Mouse (Mus musculus): Measurements from ENCODE around the gene Sema7a. TPM values are rescaled to one million over a fixed set of nuclear protein-coding genes. Genes with fewer than 3 reads are reported as not detected.

The Sema7a gene
- total RNA-seq, 2 experiments from 2014 or later, result 0.26 TPM; not detected in 1

DNA sequence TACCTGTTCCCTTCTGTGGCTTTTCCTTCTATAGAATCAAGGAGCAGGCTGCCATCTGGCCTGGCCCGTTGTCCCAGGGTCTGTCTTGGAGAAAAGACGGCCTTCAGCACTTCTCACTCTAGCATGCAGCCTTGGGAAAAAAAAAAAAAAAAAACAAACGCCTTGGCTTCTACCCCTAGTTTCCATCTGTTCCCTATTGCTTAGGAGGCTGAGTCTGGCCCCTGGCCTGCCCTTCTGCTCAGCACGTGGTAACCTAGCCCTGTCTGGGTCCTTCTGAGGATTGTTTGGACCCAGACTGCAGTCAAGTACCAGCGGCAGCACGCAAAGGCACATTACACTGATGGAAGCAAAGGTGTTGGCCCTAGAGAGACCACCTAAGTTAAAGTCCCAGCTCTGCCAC, 2.3 kb upstream of the Sema7a start:
- ATAC-seq (replicated peaks; ENCODE audit: poor library complexity, severe bottlenecking), result no peak

DNA sequence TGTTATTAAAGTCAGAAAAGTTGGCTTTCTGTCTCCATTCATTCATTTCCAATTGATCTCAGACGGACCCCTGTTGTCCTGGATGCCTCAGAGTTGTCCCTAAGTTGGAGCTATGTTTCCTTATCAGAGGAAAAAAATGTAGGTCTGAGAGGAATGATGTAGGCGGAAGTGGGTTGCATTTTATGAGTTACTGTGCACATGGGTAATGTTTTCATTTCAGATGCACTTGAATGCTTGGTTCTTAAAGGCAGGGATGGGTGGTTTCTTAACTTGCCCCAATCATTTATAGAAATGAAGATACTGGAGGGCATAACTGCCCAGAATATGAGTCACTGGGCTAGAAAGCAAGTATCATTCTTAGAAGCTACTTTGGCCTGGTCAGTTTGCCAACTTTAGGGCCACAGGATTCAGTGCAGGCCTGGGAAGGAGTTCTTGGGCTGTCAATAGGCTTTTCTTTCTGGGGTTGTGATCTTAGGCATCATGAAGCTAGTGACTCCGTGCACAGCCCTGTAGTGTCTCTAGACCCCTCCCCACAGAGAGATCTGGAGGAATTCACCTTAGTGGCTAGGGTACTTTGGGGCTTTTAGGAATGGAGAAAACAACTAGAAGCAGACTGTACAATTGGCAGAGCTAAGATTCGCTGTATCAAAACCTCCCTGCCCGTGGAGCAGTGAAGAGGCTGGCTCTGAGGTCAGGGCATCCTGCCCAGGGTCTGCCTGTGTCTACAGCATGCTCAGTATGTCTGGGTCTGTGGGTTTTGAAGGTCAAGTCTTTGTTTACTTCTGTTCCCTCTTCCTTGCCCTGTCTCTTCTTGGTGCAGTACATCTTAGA, 1.5 kb upstream of the Sema7a start:
- no peak for ATAC-seq (replicated peaks; ENCODE audit: poor library complexity, severe bottlenecking)

DNA sequence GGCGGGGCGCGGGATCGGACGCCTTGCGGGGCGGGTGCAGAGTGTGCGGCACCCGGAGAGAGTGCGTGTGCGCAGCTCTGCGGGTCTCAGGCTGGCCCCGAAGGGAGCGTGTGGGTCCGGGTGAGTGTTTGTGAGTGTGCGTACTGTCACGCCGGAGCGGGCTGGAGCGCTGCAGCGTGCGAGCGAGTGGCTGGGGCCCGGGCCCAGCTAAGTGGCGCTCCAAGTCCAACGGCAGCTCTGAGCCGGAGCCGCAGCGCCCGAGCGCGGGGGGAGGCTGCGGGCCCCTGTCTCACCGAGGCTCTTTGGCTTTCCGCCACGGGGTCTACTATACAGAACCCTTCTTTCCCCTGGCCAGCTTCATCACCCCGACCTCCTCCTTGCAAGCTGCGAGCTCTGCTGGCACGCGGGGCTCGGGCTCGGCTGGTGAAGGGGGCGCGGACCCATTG, 460 bp downstream of the Sema7a start:
- no peak for ATAC-seq (replicated peaks; ENCODE audit: poor library complexity, severe bottlenecking)

DNA sequence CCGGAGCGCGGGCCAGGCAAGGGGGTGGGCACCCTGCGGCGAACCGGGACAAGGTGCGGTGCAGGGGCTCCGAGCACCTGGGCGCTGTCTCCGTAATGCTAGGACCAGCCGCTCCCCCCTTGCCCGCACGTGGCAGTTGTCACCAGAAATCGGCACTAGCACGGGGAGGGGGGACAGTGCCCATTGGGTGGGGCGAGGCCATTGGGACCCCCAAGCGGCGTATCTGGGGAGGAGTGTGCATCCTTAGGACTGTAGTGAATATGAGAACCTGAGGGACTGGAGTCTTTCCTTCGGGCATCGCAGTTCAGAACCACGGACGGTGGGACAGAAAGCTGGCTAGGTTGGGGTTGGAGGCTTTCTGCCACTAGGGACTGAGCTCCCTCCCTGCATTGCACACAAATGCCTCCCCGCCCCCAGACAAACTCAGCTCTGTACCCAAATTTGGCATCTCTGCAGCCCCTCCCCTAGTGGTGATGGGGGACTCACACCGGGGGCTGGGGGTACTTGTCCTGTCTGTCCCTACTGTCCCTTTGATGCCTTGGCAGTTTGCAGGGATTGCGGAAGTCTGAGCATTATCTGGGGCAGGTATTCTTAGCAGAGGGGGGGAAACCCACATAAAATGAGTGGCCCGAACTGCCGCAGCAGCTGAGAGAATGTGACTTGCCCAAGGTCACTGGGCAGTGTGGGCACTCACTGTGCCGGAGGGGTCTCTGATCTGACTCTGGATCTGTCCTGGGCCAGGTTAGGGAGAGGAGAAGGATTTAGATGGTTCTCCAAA, 1.1 kb downstream of the Sema7a start:
- ATAC-seq (replicated peaks; ENCODE audit: poor library complexity, severe bottlenecking), result no peak; the same call in 1 of the 2 replicates

DNA sequence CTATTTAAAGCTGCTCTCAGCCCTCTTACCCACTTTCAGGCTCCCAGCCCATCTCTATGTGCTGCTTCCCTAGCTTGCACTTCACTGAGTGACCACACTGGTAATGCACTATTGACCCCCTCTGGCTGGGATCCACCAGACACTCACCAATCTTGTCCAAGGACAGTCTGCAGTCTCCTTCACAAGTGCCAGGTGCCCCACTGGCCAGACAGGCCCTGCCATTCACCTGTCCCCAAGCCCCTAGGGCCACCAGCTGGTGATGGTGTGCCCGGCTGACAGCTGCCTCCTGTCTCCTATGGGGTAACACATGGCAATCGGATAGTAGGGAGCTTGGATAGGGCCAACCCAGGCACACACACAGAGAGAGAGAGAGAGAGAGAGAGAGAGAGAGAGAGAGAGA, 2.1 kb downstream of the Sema7a start:
- ATAC-seq (replicated peaks; ENCODE audit: poor library complexity, severe bottlenecking), result no peak

DNA sequence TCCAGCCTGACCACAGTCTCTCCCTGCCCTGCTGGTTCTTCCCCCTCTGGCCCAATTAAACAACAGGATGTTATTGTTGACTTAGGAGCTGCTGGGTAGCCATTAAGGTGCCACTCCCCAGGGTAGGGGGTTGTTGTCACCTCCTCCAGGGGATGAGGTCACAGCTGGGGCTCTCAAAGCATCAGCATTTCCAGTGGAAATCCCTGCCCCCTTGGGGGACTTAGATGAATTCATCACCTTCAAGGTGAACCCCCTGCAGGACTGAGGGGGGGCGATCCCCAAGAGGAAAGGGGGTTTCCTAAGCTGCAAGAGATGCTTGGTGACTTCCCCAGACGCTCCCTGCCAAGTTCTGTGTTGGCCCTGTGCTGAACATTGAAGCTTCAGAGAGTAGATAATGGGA, 3.2 kb downstream of the Sema7a start:
- ATAC-seq (replicated peaks; ENCODE audit: poor library complexity, severe bottlenecking), result no peak

DNA sequence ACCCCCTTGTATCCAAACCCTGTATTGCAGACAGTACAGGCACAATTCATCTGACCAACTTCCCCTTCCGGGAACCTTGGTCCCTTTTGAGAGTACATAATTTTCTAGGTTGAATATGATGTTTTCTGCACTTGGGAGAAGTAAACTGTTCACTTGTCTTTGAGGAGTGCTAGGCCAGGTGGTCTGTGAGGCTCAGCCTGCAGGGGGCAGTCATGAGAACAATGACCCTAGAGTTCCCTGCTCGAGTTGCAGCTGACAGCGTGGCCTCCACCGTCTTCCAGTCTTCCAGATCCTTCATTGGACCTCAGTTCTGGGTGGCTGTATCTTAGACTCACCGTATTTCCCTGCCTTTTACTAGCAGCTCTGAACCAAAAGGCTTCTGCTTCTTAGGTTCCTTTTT, 4.7 kb downstream of the Sema7a start:
- ATAC-seq (replicated peaks; ENCODE audit: poor library complexity, severe bottlenecking), result peak; percentile 36; the same call in 1 of the 2 replicates

DNA sequence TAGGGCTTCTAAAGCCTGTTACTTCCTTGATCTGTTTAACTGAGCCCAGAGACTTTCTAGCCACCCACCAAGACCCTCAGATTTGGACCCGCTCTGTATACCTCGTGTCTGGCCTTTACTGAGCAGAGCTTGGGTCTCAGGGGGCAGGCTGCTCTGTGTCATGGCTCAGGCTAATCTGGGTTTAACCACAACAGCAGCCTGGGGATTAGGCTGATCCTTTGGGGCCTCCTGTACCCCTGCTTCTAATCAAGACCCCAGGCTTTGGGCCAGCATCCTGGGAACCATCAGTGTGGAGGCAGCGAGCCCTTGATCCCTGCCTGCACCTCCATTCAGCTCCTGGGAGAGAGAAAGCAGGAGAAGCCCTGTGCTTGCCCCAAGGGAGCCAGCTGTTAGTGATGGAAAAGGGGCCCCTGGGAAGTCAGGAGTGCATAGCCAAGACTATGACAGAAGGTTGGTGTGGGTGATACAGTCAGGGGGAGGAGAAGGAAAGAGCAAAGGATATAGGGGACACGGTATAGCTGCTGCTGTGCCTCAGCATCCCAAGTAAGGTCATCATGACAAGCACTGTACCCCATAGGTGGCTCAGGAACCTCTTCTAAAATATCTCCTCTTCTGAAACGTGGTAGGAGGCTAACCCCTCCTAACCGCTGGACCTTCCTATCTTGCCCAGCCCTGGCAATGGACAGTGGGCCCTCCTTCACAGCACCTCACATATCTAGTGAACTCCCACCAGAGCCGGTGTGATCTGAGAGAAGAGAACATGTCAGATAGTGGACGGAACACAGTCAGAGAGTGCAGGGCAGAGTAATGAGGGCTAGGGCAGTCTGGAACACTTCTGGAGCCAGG, 6.1 kb downstream of the Sema7a start:
- ATAC-seq (replicated peaks; ENCODE audit: poor library complexity, severe bottlenecking), result no peak

DNA sequence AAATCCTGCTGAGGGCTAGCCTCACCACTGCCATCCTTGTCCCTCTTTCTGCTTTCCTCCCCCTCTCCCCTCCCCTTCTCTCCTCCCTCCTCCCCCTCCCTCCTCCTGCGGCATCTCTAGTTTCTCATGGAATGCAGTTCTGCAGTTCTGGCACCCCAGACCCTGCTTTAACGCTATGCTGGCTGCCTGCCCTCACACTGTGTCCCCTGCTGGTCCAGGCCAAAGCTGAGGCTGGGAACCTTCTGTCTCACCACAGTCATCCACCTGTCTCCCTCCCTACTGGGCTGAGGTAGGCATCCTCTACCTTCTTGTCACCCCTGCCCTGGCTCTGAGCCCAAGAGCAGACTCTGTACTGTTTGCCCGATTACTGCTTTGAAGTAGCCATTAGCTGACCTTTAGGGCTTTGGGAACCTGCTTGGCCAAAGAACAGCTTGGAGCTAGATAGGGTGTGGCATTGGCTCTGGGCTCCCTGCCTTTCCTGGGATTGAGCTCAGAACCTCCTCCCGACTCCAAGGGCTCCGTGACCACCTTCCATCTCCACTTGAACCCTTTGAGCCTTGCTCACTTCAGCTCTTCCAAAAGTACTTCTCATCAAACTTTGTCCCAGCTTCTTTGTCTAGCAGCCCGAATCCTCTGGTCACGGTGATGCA, 7.6 kb downstream of the Sema7a start:
- ATAC-seq (replicated peaks; ENCODE audit: poor library complexity, severe bottlenecking), result no peak

DNA sequence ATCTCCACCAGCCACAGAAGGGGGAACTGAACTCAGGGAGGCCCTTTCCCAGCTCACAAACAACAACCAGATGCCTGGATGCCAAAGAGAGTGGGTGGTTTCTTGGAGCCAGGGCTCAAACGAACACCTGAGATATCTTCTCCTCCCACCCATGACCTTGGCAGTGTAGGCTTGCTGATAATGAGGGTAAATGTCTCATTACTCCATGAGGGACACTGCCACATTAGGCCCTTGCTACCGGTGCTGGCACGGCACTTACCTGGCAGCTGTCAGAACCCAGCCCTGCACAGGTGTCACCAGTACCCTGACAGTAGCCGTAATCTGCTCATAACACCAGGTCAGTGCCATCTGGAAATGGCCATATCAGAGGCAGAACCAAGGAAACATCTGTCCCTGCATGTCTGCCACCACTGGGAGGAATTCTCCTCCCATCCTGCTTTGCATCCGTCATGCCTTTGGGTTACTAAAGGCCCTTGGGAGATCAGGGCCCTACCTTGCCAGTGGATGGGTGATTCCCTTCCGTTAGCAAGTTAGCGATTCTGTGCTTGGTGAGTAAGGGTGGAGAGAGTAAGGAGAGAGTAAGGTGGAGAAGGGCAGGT, 8.5 kb downstream of the Sema7a start:
- no peak for ATAC-seq (replicated peaks; ENCODE audit: poor library complexity, severe bottlenecking)

DNA sequence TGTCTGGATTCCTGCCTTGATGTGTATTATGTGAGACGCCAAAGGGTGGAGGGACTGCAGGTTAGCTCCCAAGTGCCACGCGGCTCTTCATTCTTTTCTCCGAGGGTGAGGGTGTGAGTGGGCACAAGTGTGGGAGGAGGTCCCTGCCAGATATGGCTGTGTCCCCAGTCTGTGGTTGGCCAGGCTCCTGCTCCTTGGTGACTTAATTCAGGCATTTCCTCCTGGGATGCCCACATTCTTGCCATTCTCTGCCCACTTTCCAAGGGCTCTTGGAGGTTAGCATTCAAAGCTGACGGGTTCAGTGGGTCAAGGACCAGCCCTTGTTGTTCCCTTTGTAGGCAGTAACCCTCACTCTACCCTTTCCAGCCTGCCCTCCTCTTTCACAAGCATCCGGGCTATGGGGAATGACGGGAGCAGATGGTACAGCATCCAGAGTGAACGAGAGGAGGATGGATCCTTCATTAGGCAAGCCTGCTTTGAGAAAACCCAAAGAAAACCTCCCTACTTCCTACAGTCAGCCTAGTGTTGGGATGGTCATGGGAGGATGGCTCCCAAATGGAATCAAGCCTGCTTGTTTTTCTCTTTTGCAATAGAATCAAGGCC, 9.3 kb downstream of the Sema7a start:
- ATAC-seq (replicated peaks; ENCODE audit: poor library complexity, severe bottlenecking), result no peak

DNA sequence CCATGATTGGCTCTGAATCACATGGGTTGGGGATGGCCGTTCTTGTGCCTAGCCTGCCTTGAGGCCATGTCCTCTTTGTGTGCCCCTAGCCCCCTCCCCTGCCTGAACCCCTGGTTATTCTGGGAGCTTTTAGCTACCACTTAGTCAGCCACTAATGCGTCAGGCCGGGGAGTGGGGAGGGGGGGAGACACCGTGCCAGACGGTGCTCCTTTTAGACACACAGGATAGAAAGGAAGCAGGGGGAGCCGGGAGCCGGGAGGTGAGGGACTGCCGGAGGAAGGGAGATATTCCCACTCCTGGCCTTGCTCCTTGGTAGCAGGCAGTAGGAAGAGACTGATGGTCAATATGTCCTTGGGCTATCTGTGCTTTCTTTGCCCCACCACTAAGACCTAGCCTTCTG, 10.0 kb downstream of the Sema7a start:
- ATAC-seq (replicated peaks; ENCODE audit: poor library complexity, severe bottlenecking), result no peak

DNA sequence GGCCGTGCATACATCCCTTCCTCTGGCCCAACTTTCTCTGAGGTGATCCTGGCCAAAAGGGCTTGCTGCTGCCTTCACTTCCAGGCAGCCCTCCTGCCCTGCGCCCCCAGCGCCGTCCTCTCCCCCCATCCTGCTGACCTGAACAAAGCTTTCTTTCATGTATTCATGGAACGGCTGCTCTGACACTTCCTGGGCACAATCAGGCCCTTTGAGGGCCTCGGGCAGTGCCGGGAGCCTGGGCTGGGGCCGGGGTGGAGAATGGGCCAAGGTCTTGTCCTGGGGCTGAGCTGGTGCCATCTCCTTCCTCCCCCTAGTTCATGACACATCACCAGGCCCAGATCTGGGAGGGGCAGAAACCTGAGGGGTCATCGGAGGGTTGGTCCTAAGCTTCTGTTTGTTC, 10.6 kb downstream of the Sema7a start:
- no peak for ATAC-seq (replicated peaks; ENCODE audit: poor library complexity, severe bottlenecking)

DNA sequence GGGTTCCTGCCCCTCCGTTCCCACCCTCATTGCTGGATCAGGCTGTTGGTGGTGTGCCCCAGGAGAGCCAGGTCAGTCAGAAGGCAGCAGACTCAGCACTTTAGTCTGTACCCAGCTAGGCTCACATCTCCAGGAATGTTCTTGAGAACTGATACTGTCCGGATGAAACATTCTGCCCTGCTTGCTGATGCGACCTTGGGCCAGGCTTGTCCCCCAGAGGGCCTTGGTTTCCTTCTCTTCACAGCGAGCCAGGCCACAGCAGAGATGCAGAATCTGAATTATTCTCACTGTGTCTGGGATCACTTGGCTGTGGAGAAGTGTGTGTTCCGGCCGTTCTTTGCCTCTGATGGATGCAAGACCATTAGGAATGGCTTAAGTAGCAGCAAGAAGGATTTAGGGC, 12.1 kb downstream of the Sema7a start:
- no peak for ATAC-seq (replicated peaks; ENCODE audit: poor library complexity, severe bottlenecking)

DNA sequence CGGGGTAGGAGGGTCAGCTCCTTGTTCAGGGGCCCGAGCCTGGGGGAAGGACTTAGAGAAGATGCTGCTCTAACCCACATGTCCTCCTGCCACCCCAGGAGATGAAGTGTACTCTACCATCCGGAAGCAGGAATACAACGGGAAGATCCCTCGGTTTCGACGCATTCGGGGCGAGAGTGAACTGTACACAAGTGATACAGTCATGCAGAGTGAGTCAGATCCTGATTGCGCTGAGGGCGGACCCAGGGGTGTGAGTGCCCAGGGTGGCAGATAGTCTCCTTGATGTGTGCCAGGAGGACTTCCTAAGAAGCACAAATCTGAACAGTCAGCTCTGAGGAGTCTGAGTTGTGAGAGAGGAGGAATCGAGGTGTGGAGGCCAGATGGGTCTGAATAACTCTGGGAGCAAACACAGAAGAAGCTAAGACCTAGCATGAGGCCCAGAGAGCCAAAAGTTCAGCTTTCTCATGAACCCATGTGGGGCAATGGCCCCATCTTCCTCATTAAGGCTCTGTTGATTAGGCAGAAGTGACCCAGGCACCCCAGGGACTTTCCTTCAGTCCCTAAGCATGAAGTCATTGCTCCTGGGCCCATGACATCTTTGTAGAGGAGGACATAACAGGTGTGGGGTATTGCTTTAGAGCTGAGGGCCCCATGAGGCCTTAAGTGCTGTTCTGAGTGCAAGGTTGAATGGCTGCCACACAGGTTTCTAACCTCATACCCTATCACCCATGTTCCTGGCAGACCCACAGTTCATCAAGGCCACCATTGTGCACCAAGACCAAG, 15.2 kb downstream of the Sema7a start:
- no peak for ATAC-seq (replicated peaks; ENCODE audit: poor library complexity, severe bottlenecking)

DNA sequence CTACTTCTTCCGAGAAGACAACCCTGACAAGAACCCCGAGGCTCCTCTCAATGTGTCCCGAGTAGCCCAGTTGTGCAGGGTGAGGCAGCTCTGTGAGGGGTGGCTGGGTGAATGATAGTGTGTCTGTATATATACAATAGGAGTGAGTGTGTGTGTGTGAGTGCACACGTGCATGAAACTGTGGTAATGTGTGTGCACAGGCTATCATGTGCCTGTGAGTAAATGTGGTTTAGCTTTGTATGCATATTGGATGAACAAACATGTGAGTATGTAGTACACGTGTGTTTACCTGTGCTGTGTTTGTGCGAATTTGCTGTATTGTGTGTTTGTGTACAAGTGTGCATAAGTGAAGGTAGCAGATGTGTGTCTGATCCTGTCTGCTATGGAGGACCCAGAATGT, 15.9 kb downstream of the Sema7a start:
- ATAC-seq (replicated peaks; ENCODE audit: poor library complexity, severe bottlenecking), result no peak

DNA sequence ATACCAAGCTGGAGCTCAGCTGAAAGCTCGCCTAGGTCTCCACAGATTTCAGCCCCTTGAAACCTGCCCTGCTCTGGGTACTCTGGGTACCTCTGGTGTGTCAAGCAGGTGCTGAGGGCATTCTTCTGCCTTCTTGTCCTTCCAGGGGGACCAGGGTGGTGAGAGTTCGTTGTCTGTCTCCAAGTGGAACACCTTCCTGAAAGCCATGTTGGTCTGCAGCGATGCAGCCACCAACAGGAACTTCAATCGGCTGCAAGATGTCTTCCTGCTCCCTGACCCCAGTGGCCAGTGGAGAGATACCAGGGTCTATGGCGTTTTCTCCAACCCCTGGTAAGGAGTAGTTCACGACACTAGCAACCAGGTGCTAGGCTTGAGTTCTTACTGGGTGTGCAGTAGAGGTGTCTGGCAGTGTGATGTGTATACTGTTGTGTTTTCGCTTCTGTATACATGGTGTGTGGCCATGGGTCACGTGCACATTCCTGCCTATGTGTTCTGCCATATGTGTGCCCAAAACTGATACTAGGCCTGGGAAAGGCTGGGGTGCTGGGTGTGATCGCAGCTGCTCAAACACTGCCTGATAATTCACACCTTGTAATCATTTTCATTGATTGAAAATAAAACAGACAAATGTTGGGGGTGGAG, 16.4 kb downstream of the Sema7a start:
- ATAC-seq (replicated peaks; ENCODE audit: poor library complexity, severe bottlenecking), result no peak

DNA sequence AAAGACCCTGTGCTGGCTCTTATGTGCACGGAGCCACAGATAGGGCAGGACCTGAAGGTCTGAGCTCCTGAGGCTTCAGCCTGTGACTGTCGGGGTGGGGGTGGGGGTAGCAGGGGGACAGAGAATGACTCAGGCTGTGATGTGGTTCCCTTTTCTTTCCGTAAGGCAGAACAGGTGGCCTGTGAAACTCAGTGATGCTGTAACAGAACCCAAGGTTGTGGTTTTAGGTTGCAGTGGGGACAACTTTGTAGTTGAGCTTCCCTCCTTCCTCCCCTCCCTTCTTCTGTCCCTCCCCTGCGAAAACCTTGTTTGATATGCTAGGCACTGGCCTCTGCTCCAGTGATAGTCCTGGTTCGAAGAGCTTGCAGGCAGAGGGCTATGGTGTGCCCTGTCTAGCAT, 16.9 kb downstream of the Sema7a start:
- ATAC-seq (replicated peaks; ENCODE audit: poor library complexity, severe bottlenecking), result peak; percentile 83

Data from granulocyte monocyte progenitor cell, adult 5-6 weeks (primary cell).